Mouse (Mus musculus) C2C12 (cell line): ENCODE data around the gene Gm43191. TPM values are rescaled to one million over a fixed set of nuclear protein-coding genes. Genes with fewer than 3 reads are reported as not detected.

ENCODE experiments used
- H3K27me3 ChIP-seq: one replicate; pipeline ENCODE4 v1.6.1; 2011; ENCODE audit not compliant: control insufficient read depth, insufficient read depth, insufficient read length
- H3K36me3 ChIP-seq: one replicate; pipeline ENCODE4 v1.6.1; 2011; ENCODE audit not compliant: control insufficient read depth, insufficient read depth
- H3K4me3 ChIP-seq: one replicate; pipeline ENCODE4 v1.5.1; 2011; ENCODE audit warnings: mild to moderate bottlenecking, control low read depth; ENCODE audit not compliant: poor library complexity, insufficient read depth, severe bottlenecking
- H3K79me2 ChIP-seq: one replicate; pipeline ENCODE4 v1.6.1; 2011; ENCODE audit not compliant: control insufficient read depth, insufficient read depth
- H3K79me3 ChIP-seq: one replicate; pipeline ENCODE4 v1.6.1; 2011; ENCODE audit warnings: low read depth, control low read depth
- H3ac ChIP-seq: one replicate; pipeline ENCODE3; 2011; ENCODE audit warnings: low read depth; ENCODE audit not compliant: control insufficient read depth, insufficient read length
- CEBPB ChIP-seq: IDR thresholded peaks from one replicate; pipeline ENCODE4 v1.6.1; 2011; ENCODE audit warnings: low read depth, mild to moderate bottlenecking, control low read depth, moderate library complexity
- CTCF ChIP-seq: IDR thresholded peaks from one replicate; pipeline ENCODE4 v1.5.1; 2011; ENCODE audit not compliant: control insufficient read depth, insufficient read depth, insufficient read length
- FOSL1 ChIP-seq: IDR thresholded peaks from one replicate; pipeline ENCODE4 v1.8.0; 2011; ENCODE audit warnings: mild to moderate bottlenecking, low read length; ENCODE audit not compliant: poor library complexity, insufficient read depth, severe bottlenecking
- MAX ChIP-seq: IDR thresholded peaks from one replicate; pipeline ENCODE4 v1.6.1; 2011; ENCODE audit warnings: mild to moderate bottlenecking, control low read depth
- MYOD1 ChIP-seq: IDR thresholded peaks from one replicate; pipeline ENCODE4 v1.6.1; 2011; ENCODE audit warnings: low read depth; ENCODE audit not compliant: control insufficient read depth, insufficient read length
- MYOG ChIP-seq: IDR thresholded peaks from one replicate; pipeline ENCODE4 v1.6.1; 2011; ENCODE audit not compliant: control insufficient read depth, insufficient read length; ENCODE audit errors: extremely low read depth
- USF1 ChIP-seq: IDR thresholded peaks from one replicate; pipeline ENCODE4 v1.6.1; 2011; ENCODE audit warnings: low read depth, mild to moderate bottlenecking, control low read depth, moderate library complexity
- polyA plus RNA-seq: library from polyadenylated mRNA; unstranded; fragments of >200 nt; fragmentation: generic; extraction: Trizol; gene quantifications from one replicate; pipeline ENCODE4 v1.2.1, GENCODE M21; 2012; ENCODE audit warnings: missing spikeins

Gene Gm43191
- polyA plus RNA-seq, 1 experiment = not detected

- no peaks in the 10 kb centered on the region for H3K27me3 ChIP-seq
- H3ac ChIP-seq = no peak overlapping the region
- no peaks in the 10 kb centered on the region for H3K79me2 ChIP-seq
- no peaks in the 10 kb centered on the region for H3K79me3 ChIP-seq
- H3K4me3 ChIP-seq = no peak overlapping the region
- H3K36me3 ChIP-seq = peaks cover 38% of the 10 kb centered on the region
- TF ChIP-seq MYOG (no peak), USF1 (no peak), MAX (no peak), CTCF (no peak), CEBPB (no peak), MYOD1 (no peak), FOSL1 (no peak)
Observed at GRCm38 (mm10) chr3:116622641-116623040, 58.4 kb downstream of the Gm43191 start.

- Histone ChIP-seq H3K36me3 (peaks cover 45% of the 10 kb centered on the region), H3K27me3 (no peaks in the 10 kb centered on the region), H3K79me3 (no peaks in the 10 kb centered on the region), H3K4me3 (no peak overlapping the region), H3ac (no peak overlapping the region), H3K79me2 (no peaks in the 10 kb centered on the region)
- no peak for TF ChIP-seq FOSL1
- TF ChIP-seq CEBPB = no peak
- TF ChIP-seq MYOG = no peak
- TF ChIP-seq MYOD1 = no peak
- no peak for TF ChIP-seq CTCF
- TF ChIP-seq MAX = no peak
- TF ChIP-seq USF1 = no peak
Observed at GRCm38 (mm10) chr3:116620636-116621370, 60.3 kb downstream of the Gm43191 start.

DNA sequence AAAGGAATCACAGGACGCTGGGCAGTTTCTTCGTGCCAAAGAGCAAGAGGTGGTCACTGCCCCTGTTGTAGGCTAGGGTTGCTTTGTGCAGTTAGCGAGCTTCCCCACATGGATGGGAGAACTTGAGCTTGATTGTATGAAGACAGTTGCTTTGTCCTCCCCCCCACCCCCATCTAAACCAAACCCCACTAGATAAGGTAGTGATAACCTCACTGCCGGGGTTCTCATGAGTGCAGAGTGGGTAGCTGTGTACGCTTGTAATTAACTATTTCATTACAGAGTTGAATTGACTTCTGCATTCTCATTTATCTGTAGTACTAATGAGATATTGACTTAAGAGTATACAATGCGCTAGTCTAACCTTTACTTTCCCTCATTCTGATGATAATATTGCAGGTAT, 62.2 kb downstream of the Gm43191 start:
- H3K36me3 ChIP-seq = peaks cover 57% of the 10 kb centered on the region
- no peaks in the 10 kb centered on the region for H3K79me2 ChIP-seq
- H3K79me3 ChIP-seq = no peaks in the 10 kb centered on the region
- no peak overlapping the region for H3K4me3 ChIP-seq
- TF ChIP-seq CEBPB (no peak), USF1 (no peak), CTCF (no peak), FOSL1 (no peak), MYOD1 (no peak), MYOG (no peak), MAX (no peak)
- H3K27me3 ChIP-seq = no peaks in the 10 kb centered on the region
- no peak overlapping the region for H3ac ChIP-seq

DNA sequence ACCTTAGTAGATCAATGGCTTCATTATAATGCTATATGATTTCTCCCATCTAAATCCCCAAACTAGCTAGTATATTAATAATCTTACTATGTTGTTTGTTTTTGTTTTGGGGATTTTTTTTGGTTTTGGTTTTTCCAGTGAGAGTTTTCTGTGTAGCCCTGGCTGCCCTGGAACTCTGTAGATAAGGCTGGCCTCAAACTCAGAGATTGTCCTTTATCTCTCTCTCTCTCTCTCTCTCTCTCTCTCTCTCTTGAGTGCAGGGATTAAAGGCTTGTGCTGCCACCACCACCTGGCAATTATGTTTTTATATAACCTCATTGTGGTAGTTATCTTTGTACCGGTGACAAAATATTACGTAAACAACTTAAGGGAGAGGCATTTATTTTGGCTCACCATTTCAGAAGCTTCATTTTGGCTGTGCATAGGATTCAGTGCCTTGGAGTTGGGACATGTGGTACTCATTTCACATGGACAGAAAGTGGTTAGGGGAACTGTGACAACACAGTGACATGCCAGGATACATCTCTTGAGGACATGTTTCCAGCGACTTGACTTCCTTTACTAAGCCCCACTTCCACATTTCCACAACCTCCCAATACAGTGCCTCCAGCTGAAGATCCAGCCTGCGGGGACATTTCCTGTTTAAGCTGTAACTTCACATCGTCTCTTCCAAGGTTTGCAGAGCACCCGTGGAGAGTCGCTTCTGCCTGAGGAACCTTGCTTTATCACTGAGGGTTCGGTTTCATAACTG, 65.6 kb downstream of the Gm43191 start:
- no peak for TF ChIP-seq MYOD1
- TF ChIP-seq USF1 = no peak
- no peak for TF ChIP-seq CTCF
- no peak for TF ChIP-seq MYOG
- TF ChIP-seq CEBPB = no peak
- TF ChIP-seq MAX = no peak
- no peak for TF ChIP-seq FOSL1
- Histone ChIP-seq H3K4me3 (no peak overlapping the region), H3K27me3 (no peaks in the 10 kb centered on the region), H3K79me2 (no peaks in the 10 kb centered on the region), H3K79me3 (no peaks in the 10 kb centered on the region), H3ac (no peak overlapping the region), H3K36me3 (peaks cover 45% of the 10 kb centered on the region)

DNA sequence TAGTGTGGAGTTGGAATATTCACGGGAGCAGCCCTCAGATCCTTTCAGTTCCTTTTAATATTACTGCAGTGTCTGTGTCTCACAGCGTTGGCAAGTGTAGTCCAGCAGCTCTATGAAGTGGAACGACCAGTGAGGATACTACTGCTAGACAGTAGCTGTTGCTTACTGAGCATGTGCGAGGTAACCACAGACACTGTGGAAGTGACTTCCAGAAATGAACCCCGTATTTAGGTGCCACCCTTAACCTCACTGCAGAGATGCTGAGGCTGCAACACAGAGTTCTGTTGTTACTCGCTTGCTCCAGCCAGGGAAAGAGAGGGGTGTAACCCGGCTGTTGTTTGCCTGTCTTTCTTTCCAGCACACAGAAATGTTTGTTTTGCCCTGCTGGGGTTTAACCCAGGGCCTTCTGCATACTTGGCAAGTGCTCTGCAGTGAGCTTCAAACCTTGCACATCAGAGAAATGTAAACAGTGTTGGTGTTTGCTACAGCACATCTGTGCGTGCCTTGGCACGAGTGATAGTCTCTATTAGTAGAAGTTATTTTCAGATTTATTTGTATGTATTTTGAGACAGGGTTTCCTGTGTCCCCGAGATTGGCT, 66.7 kb downstream of the Gm43191 start, which contains the start of gene Trmt13:
Gene Trmt13, minus strand, starts transcription at position 293 of the 598 bp plus-strand sequence.
- no peak within 1 kb of the TSS for H3K4me3 ChIP-seq
- no peaks in the 10 kb centered on the region for H3K79me2 ChIP-seq
- peaks cover 41% of the 10 kb centered on the region for H3K36me3 ChIP-seq
- no peaks in the 10 kb centered on the region for H3K79me3 ChIP-seq
- TF ChIP-seq MYOG (no peak), MAX (no peak), CTCF (no peak), CEBPB (no peak), FOSL1 (no peak), USF1 (no peak), MYOD1 (no peak)
- H3ac ChIP-seq = no peak within 1 kb of the TSS
- H3K27me3 ChIP-seq = no peaks in the 10 kb centered on the region
